Mouse (Mus musculus): ENCODE results near the gene Olfr938.

Gene Olfr938

GRCm38 (mm10) chr9:39078787-39079186, at the start of gene Olfr938:
Gene Olfr938 (minus strand): TSS chr9:39078887.
- DNase-seq (ENCODE audit: low spot score in 2 of 2) = no peak

- no peak for DNase-seq (ENCODE audit: low spot score in 2 of 2)
These were observed 49.1 kb upstream of the Olfr938 start, which contains the start of gene Olfr27 for GRCm38 (mm10) chr9:39127831-39128230. Gene Olfr27 (plus strand): TSS chr9:39128131.

- no peak for DNase-seq (ENCODE audit: low spot score in 2 of 2)
These were observed 48.6 kb upstream of the Olfr938 start for GRCm38 (mm10) chr9:39127326-39127725.

GRCm38 (mm10) chr9:39064851-39065250, 13.8 kb downstream of the Olfr938 start, which contains the start of gene Olfr937:
Gene Olfr937 (minus strand): TSS chr9:39064951.
- no peak for DNase-seq (ENCODE audit: low spot score in 2 of 2)

Measured in spleen, postnatal 4 days (tissue).